Mouse (Mus musculus) myocyte (in vitro differentiated cells): ENCODE measurements at regions not wholly inside any gene's neighbourhood (a gene's known extent, or its start where the extent isn't known, plus 50 kb on each side); places are given as distances from the start of the nearest gene placed in this dataset.

Experiments
- H3K27me3 ChIP-seq: one replicate; pipeline ENCODE4 v1.6.1; 2011; ENCODE audit not compliant: control insufficient read depth, insufficient read depth, insufficient read length
- H3K36me3 ChIP-seq: one replicate; pipeline ENCODE4 v1.6.1; 2011; ENCODE audit not compliant: control insufficient read depth, insufficient read depth
- H3K4me2 ChIP-seq: one replicate; pipeline ENCODE4 v1.6.1; 2011; ENCODE audit warnings: low read depth, control low read depth
- H3K4me3 ChIP-seq: one replicate; pipeline ENCODE4 v1.5.1; 2011; ENCODE audit warnings: mild to moderate bottlenecking, control low read depth, moderate library complexity
- H3K79me2 ChIP-seq: one replicate; pipeline ENCODE4 v1.6.1; 2011; ENCODE audit not compliant: control insufficient read depth, insufficient read depth
- H3ac ChIP-seq: one replicate; pipeline ENCODE4 v1.6.1; 2011; ENCODE audit not compliant: control insufficient read depth, insufficient read length
- CEBPB ChIP-seq: IDR thresholded peaks from 2 replicates; pipeline ENCODE4 v1.6.1; 2011; ENCODE audit warnings: mild to moderate bottlenecking, moderate library complexity; ENCODE audit not compliant: poor library complexity, insufficient read depth, severe bottlenecking
- E2F4 ChIP-seq: IDR thresholded peaks from one replicate; pipeline ENCODE4 v1.6.1; 2011; ENCODE audit warnings: mild to moderate bottlenecking, control low read depth, moderate library complexity; ENCODE audit not compliant: insufficient read depth
- MAX ChIP-seq: IDR thresholded peaks from one replicate; pipeline ENCODE4 v1.6.1; 2011; ENCODE audit warnings: low read depth, mild to moderate bottlenecking, control low read depth
- MYOD1 ChIP-seq, 3 experiments: IDR thresholded peaks; one replicate each; pipeline ENCODE4 v1.6.1; 2011; ENCODE audit warnings: control low read depth in 2 of 3, low read depth in 2 of 3, mild to moderate bottlenecking in 2 of 3, moderate library complexity in 1 of 3; ENCODE audit not compliant: insufficient read length in 2 of 3, control insufficient read depth in 1 of 3
- MYOG ChIP-seq, 3 experiments: IDR thresholded peaks; one replicate each; pipeline ENCODE4 v1.6.1; 2011; ENCODE audit warnings: control low read depth in 2 of 3, low read depth in 2 of 3, mild to moderate bottlenecking in 2 of 3; ENCODE audit not compliant: insufficient read length in 2 of 3, control insufficient read depth in 1 of 3, insufficient read depth in 1 of 3
- POLR2A ChIP-seq: IDR thresholded peaks from one replicate; pipeline ENCODE4 v1.6.1; 2011; ENCODE audit warnings: low read depth, mild to moderate bottlenecking, control low read depth, moderate library complexity; ENCODE audit not compliant: insufficient read length
- POLR2AphosphoS2 ChIP-seq: IDR thresholded peaks from one replicate; pipeline ENCODE4 v1.6.1; 2011; ENCODE audit warnings: low read depth, control low read depth; ENCODE audit not compliant: insufficient read length
- REST ChIP-seq: IDR thresholded peaks from one replicate; pipeline ENCODE4 v1.6.1; 2011; ENCODE audit warnings: mild to moderate bottlenecking, control low read depth, moderate library complexity; ENCODE audit not compliant: insufficient read depth, insufficient read length
- SRF ChIP-seq: IDR thresholded peaks from one replicate; pipeline ENCODE4 v1.6.1; 2011; ENCODE audit warnings: low read depth; ENCODE audit not compliant: control insufficient read depth, insufficient read length
- TCF12 ChIP-seq: IDR thresholded peaks from one replicate; pipeline ENCODE4 v1.6.1; 2011; ENCODE audit warnings: mild to moderate bottlenecking, control low read depth; ENCODE audit not compliant: poor library complexity, insufficient read depth, severe bottlenecking
- TCF3 ChIP-seq: IDR thresholded peaks from one replicate; pipeline ENCODE4 v1.6.1; 2011; ENCODE audit warnings: low read depth, control low read depth; ENCODE audit not compliant: insufficient read length
- USF1 ChIP-seq: IDR thresholded peaks from one replicate; pipeline ENCODE4 v1.6.1; 2011; ENCODE audit warnings: low read depth, mild to moderate bottlenecking, control low read depth, moderate library complexity

DNA sequence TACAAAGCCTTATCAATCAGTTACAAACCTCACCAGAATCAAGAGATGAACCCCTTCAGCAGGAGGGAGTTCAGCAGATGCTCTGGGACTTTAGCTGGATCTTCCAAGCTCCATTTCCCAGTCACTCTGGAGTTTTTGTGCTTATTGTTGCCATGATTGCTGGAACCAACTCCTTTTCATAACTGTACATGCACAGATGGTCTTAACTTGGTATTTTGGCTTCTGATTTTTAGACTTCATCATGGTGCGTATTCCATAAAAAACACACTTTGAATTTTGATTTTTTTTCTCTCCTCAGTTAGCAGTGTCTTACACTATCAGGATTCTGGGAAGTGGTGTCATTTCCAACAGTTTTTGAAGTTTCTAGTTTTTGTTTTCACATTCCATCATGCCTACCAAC is 187.8 kb downstream of the Cxcl12 start:
- Histone ChIP-seq H3K4me3 (no peak overlapping the region), H3K27me3 (no peaks in the 10 kb centered on the region), H3K4me2 (no peak overlapping the region), H3K36me3 (no peaks in the 10 kb centered on the region), H3K79me2 (no peaks in the 10 kb centered on the region), H3ac (no peak overlapping the region)
- TF ChIP-seq SRF (no peak), MYOG (IDR thresholded peaks at IDR 0.05; ENCODE audit: control insufficient read depth in 1 of 3, insufficient read depth in 1 of 3, insufficient read length in 2 of 3, low read depth in 2 of 3) (no peak), MYOD1 (IDR thresholded peaks at IDR 0.05; ENCODE audit: control insufficient read depth in 1 of 3, insufficient read length in 2 of 3, low read depth in 2 of 3) (no peak), MAX (no peak), TCF3 (no peak), POLR2A (no peak), POLR2AphosphoS2 (no peak), CEBPB (no peak), REST (no peak), E2F4 (no peak), USF1 (no peak), TCF12 (no peak)

DNA sequence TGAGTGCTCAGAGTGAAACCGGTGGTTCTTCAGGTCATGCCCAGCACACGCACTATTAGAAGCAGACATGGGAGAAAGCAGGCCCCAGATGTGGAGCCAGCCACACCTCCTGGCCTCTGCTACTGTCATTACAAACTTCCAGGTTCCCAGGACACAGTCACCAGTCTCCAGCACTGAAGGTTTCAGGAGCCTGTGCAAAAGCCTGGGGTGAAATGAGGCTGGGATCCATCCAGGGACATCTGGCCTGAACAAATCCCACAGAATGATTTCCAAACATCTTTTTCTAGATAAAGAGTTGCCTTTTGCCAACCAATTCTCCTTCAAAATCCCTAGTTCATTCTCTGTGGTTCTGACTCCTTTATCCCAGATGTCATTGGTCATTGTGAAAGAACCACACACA is 191.1 kb downstream of the Cxcl12 start:
- TF ChIP-seq CEBPB = no peak
- TF ChIP-seq TCF3 = no peak
- no peak for TF ChIP-seq TCF12
- no peak for TF ChIP-seq POLR2A
- no peak for TF ChIP-seq REST
- no peak for TF ChIP-seq MAX

DNA sequence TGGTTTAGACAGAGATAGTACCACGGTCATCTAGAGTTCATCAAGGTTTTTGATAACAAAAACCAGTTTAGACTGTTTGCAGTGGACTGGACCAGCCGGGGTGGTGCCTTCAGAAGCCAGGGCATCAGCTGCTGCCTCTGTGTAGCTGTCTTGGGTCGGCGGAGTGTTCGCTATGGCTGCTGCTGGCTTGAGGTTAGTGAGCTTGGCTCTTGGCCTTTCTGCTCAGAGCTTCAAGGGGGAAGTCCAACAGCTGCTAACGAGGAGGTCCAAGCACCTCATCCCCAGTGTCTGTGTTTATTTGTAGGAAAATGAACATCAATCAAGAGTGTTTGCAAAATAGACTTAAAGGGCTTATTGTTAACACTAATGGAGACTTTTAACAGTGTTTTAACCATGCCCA is 198.2 kb downstream of the Cxcl12 start:
- no peak for TF ChIP-seq USF1
- TF ChIP-seq TCF12 = no peak
- TF ChIP-seq POLR2AphosphoS2 = no peak
- no peak for TF ChIP-seq REST
- TF ChIP-seq POLR2A = no peak
- no peak for TF ChIP-seq E2F4
- TF ChIP-seq SRF = no peak
- Histone ChIP-seq H3K79me2 (no peaks in the 10 kb centered on the region), H3K4me3 (no peak overlapping the region)

More for the DNA sequence above, 191.1 kb downstream of the Cxcl12 start:
- H3ac ChIP-seq = no peak overlapping the region
- H3K4me2 ChIP-seq = no peak overlapping the region
- no peaks in the 10 kb centered on the region for H3K36me3 ChIP-seq
- H3K79me2 ChIP-seq = no peaks in the 10 kb centered on the region
- H3K4me3 ChIP-seq = no peak overlapping the region
- no peaks in the 10 kb centered on the region for H3K27me3 ChIP-seq

DNA sequence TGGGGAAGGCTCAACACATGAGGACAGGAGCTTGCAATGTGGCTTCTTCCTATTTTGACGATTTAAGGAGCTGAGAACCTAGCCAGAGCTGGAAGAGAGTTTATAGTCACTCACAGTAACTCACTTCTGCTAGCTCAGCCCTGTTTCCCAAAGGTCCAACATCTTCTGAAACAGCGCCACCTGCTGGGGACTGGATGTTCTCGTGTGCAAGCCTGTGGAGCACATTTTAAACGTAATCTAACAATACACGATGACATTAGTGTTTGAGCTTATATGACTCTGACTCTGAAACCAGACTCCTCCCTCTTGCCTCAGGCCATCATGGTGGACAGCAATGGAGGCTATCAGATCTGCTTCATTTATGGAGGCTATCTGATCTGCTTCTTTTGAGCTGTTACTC is 207.7 kb downstream of the Cxcl12 start:
- H3K4me3 ChIP-seq = no peak overlapping the region
- TF ChIP-seq TCF3 (no peak), USF1 (no peak), MYOG (IDR thresholded peaks at IDR 0.05; ENCODE audit: control insufficient read depth in 1 of 3, insufficient read depth in 1 of 3, insufficient read length in 2 of 3, low read depth in 2 of 3) (no peak), SRF (no peak), MYOD1 (IDR thresholded peaks at IDR 0.05; ENCODE audit: control insufficient read depth in 1 of 3, insufficient read length in 2 of 3, low read depth in 2 of 3) (no peak), E2F4 (no peak), POLR2A (no peak), CEBPB (no peak), TCF12 (no peak), REST (no peak), POLR2AphosphoS2 (no peak), MAX (no peak)
- no peaks in the 10 kb centered on the region for H3K27me3 ChIP-seq
- H3K4me2 ChIP-seq = no peak overlapping the region
- H3K79me2 ChIP-seq = no peaks in the 10 kb centered on the region
- H3ac ChIP-seq = no peak overlapping the region
- H3K36me3 ChIP-seq = no peaks in the 10 kb centered on the region

More for the DNA sequence above, 198.2 kb downstream of the Cxcl12 start:
- Histone ChIP-seq H3K4me2 (no peak overlapping the region), H3K36me3 (no peaks in the 10 kb centered on the region), H3K27me3 (no peaks in the 10 kb centered on the region), H3ac (no peak overlapping the region)

DNA sequence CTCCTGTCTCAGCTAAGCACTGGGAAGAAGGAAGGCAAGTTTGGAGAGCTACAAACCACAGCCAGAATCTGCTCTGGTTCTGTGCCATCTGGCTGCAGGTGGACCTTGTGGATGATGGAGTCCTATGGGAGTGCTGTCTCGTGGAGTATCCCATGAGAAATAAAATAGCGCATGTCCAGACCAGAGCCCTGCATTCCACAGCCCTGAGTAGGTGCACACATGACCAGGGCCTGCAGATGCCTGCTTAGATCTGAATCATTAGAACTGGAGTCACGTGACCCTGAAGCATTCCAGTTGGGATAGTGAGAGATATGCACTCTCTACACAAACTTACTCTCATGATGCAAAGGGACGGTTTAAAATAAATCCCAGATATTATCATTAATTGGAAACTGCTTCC is 211.6 kb downstream of the Cxcl12 start:
- no peak overlapping the region for H3K4me3 ChIP-seq
- no peaks in the 10 kb centered on the region for H3K36me3 ChIP-seq
- no peaks in the 10 kb centered on the region for H3K27me3 ChIP-seq
- H3ac ChIP-seq = no peak overlapping the region
- H3K4me2 ChIP-seq = no peak overlapping the region
- no peaks in the 10 kb centered on the region for H3K79me2 ChIP-seq
- TF ChIP-seq USF1 (peak; percentile 98), MYOG (IDR thresholded peaks at IDR 0.05; ENCODE audit: control insufficient read depth in 1 of 3, insufficient read depth in 1 of 3, insufficient read length in 2 of 3, low read depth in 2 of 3) (no peak)
